Mouse (Mus musculus): ENCODE measurements around the gene Upf3a.
"Not testable (repeated sequence)": the region's sequence is repeated elsewhere in the genome, so short reads cannot be mapped to it uniquely, and the experiment has no call there.

Gene Upf3a

GRCm38 (mm10) chr8:13785250-13785763 lies at the start of gene Upf3a:
Gene Upf3a (plus strand): TSS chr8:13785615.
- DNase-seq (ENCODE audit: low spot score in 2 of 2): peak; percentile 89

DNA sequence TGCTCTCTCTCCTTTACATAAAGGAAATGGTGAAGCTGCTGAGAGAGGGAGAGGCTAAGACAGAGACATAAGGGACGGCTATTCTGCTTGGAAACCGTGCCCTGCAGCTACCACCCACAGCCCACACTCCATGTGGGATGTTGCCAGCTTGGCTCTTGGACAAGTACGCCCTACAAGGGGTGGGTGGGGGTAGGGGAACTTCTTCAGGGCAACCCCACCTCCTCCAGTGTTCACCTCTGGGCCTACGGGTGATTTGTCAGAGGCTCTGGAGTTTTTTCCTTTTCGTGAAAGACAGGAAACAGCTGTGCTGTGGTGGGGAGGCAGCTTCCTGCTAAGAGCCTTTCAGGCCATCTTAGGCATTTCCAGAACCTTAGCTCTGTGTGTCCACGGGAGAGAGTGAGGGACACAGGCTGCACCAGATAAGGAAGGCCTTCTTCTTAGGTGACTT lies 45.1 kb upstream of the Upf3a start:
- DNase-seq (ENCODE audit: low spot score in 2 of 2): peak; percentile 58 to 61

- DNase-seq (ENCODE audit: low spot score in 2 of 2): no peak
These were observed 44.4 kb upstream of the Upf3a start for GRCm38 (mm10) chr8:13740817-13741613.

GRCm38 (mm10) chr8:13746212-13746611 lies 39.2 kb upstream of the Upf3a start:
- DNase-seq (ENCODE audit: low spot score in 2 of 2): not testable (repeated sequence)

DNA sequence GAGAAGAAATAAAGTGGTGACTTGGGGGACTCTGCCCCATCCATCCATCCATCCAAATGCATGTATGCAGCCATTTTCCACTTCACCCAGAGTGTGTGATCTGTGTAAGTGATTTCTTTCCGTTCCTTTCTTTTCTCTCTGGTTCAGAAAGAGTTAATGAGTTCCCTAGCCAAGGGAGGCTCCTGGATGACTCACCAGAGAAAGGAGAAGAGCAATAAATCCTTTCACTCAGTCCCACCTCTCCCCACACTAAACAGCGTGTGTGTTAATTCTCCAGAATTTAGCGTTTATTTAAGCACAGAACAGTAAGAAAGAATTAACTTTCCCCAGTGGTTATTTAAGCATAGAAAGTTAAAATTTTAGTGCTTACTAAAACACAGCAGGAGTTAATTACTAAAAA lies 37.8 kb upstream of the Upf3a start:
- DNase-seq (ENCODE audit: low spot score in 2 of 2): no peak

GRCm38 (mm10) chr8:13753680-13754079 lies 31.7 kb upstream of the Upf3a start:
- peak; percentile 70 to 88 for DNase-seq (ENCODE audit: low spot score in 2 of 2)

GRCm38 (mm10) chr8:13756480-13756879 lies 28.9 kb upstream of the Upf3a start:
- no peak for DNase-seq (ENCODE audit: low spot score in 2 of 2)

DNA sequence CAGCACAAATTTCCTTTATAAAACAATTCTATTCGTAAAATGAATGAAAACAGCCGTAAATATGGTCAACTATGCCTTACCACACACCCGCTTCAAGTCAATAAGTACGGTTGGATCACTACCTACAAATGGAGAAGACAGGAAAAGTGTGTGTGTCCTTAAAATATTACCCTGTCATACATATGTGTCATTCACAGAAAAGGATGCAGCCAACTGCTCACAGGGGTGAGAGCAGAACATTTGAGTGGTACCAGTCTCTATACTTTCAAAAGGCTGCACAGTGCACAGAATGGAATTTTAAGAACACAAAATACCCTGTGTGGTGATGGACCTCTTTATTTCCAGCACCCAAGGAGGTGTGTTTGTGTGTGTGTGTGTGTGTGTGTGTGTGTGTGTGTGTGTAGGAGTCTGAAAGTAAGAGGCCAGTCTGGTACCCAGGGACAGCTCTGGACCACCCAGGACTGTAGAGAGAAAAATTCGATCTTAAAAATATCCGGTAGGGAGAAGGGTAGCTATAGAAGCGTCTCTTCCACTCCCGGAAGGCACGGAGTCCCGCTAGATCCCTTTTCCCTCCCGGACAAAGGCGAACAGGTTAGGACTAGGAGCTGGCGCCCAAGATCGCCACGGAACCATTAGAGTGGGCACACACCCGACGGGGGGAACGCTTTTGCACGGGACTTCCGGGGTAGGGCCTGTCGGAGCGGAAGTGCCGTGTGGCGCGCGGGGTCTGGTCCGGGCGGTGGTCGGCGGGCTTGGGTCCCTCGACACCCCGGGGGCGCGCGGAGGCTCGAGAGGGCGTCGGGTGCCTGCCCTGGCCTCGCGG lies 28.2 kb upstream of the Upf3a start, which contains the start of gene Cdc16:
Gene Cdc16 (plus strand): TSS at position 695 of the 823 bp plus-strand sequence.
- peak; percentile 77 to 92 for DNase-seq (ENCODE audit: low spot score in 2 of 2)

DNA sequence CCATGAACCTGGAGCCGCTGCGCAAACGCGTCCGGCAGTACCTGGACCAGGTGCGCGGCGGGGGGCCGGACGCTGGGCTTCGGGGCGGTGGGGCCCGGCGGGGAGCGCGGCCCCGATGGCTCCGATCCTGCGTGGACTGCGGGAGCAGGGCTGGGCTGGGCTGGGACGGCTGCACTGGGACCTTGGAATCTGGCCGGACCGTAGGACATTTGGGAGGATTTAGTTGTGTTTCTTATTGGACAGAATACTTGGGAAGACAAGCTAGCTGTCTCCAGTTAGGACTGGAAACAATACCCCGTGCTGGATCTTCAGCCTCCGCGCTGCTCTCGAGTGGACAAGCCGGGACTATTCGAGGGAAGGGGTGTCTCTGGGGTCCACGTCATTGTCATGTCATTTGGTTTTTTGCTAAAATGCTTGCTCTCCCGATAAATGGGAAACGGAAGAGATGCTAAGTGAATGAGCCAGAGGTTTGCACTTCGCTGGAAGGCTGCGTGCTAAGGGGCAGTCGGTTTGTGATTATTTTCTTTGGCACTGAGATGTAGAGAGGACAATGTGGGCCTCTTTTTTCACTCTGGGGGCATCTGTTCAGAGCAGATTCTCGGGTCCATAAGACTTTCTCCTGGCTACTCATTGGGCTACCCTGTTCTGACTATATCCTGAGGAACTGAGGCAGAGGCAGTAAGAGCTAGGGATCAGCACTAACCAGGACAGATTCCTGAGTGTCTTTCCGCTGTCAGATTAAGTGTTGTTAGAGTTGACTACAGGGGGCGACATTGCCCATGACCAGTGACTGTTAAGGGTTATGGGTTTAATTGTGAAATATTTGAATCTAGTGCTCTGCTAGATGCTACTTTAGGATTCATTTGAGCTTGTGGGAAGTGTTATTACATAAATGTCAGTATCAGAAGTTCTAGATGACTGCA lies 27.3 kb upstream of the Upf3a start:
- peak; percentile 33 to 65 for DNase-seq (ENCODE audit: low spot score in 2 of 2)

- no peak for DNase-seq (ENCODE audit: low spot score in 2 of 2)
These were observed 16.2 kb upstream of the Upf3a start for GRCm38 (mm10) chr8:13769206-13769605.

DNA sequence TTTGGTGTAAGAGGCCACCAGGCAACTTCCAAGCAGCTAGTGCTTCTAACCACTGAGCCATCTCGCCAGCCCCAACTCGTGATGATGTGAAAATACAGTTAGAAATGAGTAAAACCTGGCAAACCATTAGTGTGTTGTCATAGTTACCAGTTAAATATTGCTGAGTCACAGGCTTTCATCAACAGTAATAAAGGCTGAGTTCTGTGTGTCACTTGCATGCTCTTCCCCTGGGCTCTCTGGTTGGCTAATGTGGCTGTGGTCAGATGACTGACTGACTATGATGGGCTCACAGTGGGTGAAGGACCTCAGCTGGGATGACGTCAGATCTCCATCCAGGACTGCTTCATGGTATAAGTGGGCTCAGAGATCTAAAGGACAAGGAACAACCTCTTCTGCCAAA lies 4.9 kb upstream of the Upf3a start:
- DNase-seq (ENCODE audit: low spot score in 2 of 2): no peak

- DNase-seq (ENCODE audit: low spot score in 2 of 2): peak; percentile 93 to 99
These were observed 417 bp downstream of the Upf3a start for GRCm38 (mm10) chr8:13785764-13786299.

DNA sequence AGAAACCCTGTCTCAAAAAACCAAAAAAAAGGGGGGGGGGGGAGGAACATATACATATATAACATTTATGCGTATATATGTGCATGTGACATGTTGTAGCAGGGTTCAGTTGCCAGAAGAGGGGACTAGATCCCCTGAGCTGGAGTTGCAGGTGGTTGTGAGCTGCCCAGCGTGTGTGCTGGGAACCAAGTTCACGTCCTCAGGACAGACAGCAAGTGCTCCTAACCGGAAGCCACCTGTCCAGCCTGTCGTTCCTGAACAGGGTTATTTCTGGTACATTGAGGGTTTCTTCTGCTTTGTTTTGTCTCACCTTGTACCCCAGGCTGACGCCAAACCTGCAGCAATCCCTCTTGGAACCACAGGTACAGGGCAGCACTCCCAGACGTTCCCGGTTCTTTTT lies 4.2 kb downstream of the Upf3a start:
- no peak for DNase-seq (ENCODE audit: low spot score in 2 of 2)

DNA sequence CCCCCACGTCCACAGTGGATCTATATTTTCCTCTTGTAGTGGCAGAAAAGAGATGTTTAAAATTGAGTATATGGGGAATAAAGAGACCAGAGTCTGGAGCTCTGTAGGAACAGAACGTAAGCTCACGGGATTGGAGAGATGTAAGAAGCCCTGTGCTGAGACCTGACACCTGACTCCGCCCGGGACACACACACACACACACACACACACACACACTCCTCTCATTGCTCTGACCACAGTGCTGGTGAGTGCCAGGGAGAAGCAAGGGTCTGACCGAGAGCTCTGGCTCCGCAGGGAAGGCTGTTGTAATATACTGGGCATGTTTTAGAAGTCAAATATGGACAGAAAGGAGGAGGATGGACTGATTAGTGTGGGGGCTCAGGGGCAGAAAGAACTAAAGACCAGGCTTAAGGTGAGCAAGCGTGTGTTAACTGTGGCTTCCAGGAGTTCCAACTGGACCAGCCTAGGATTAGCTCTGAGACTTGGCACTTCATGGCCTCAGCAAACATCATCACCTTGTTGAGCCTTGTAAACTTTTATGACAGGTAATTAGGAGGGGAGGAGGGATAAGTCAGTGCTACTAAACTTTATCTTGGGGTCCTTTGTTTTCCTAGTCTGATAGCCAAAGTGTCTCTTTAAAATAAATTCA lies 7.8 kb downstream of the Upf3a start:
- DNase-seq (ENCODE audit: low spot score in 2 of 2): no peak

- DNase-seq (ENCODE audit: low spot score in 2 of 2): no peak
These were observed 8.3 kb downstream of the Upf3a start for GRCm38 (mm10) chr8:13793746-13794101.

DNA sequence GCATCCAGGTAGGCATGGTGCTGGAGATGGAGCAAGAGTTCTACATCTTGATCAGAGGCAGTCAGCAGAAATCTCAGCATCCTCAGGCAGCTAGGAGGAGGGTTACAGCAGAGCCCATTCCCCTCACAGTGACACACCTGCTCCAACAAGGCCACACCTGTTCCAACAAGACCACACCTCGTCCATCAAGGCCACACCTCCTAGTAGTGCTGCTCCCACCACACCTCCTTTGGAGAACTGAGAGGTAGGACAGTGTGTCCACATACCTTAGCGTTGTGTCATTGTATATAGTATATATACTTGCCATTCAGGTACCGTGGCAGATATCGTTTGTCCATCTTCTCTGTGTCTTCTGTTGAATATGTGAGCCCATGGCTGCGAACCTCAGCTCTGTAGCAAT lies 12.3 kb downstream of the Upf3a start:
- DNase-seq (ENCODE audit: low spot score in 2 of 2): no peak

DNA sequence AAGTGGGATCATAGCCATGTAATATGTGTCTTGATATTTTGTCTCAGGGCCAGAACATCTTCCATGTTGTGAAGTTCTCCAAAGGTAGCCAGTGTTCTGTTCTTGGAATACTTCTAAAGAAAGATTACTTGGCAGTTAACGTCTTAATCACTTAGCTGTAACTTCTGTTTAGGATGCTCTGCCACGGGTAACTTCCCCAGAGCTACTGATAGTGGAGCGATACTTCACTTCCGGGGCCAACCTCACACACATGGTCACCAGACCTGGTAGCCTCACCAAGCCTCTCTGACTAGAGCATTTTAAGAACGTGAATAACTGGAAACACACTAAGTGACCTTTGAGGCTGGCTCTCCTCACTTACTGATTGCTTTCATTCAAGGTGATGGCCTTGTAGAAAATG lies 14.2 kb downstream of the Upf3a start:
- no peak for DNase-seq (ENCODE audit: low spot score in 2 of 2)

DNA sequence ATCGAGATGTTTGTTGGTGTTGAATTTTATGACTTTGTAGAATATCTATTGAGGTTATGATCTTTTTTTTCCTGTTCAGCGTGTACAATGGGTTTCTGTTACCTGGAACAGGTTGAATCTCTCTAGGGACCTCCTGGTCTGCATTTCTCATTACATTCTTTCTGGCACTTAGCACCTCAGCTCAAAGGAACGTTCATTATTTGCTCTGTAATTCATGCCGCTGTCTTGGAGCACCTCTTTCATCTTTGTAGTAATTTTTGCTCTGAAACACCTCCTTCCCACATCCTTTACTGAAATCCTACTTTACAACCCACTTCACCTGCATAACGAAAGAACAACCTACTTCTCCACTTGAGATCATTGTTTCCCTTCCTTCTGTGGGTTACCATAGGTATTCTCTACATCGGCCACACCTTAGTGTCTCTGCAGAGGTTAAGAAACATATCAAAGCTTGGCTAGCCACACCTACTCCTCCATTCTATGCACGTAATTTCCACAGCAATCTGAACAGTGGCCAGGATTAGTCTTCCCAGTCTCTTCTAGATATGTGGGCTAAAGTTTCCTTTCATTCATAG lies 43.3 kb downstream of the Upf3a start:
- no peak for DNase-seq (ENCODE audit: low spot score in 2 of 2)

DNA sequence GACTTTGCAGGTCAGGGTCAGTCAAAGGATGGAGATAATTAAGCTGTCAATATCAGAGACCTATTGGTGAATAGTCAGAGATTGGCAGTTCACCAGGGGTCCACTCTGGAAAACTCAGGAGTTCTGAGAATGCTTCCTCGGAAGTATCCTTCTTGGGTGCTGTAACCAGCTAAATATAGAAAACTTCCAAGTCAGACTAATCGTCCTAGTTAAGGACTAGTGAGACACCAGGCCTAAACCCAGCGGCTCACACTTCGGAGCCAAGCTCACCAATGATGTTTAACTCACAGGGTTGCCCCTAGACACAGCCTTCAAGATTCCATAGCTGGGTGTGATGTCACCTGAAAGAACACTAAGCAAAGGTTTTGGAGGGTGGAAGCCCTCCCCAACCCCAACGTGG lies 52.9 kb downstream of the Upf3a start, which contains the start of gene AF366264:
Gene AF366264 (minus strand): TSS at position 101 of the 400 bp plus-strand sequence.
- DNase-seq (ENCODE audit: low spot score in 2 of 2): not testable (repeated sequence)

DNA sequence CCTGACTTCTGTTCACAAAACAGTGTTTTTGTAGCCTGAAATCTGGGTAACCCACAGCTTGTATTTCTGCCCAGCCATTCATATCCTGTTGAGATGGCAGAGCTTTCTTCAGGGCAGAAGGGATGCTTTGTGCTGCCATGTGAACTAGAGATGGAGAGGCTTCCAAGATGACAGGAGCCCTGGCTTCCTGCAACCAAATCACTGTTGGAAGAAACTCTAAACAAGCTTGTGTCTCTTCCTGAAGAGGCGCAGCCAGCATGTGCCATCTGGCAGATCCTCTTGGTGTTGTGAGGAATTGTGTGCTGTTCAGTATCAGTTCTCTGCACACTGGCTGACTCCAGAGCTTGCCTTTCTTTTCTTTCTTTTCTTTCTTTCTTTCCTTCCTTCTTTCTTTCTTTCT lies 57.9 kb downstream of the Upf3a start:
- DNase-seq (ENCODE audit: low spot score in 2 of 2): not testable (repeated sequence)

Data from thymus, postnatal 10 days (tissue).